Mouse (Mus musculus) lung, adult 2 months (tissue): ENCODE data around the gene Ube2k.

Experiments used
- CTCF ChIP-seq: fragments of 200-500 bp; IDR thresholded peaks from 2 replicates; pipeline ENCODE4 v1.5.1; 2011; ENCODE audit warnings: mild to moderate bottlenecking, low read length, control low read depth; ENCODE audit not compliant: insufficient read depth
- POLR2A ChIP-seq: fragments of 200-500 bp; IDR thresholded peaks from 2 replicates; pipeline ENCODE4 v1.6.1; 2011; ENCODE audit warnings: low read depth, mild to moderate bottlenecking, control low read depth, low read length, borderline replicate concordance; ENCODE audit errors: extremely low read depth

DNA sequence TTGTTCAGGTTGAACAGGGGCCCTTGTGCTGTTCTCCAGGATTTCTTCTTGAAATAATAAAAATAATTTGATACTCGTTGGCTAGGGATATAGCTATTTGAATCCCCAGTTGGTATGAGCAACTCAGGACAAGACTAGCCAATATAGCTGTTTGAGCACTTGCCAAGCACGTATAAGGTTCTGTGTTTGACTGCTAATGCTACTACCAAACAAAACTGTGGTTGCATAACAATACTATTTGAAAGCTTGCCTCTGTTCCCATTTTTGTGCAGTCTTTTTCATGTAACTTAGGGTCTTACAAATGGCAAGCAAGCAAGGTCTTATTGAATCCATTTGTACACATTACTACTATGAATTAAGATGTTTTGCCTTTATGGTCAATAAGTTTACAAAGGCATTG lies 38.9 kb downstream of the Ube2k start:
- TF ChIP-seq CTCF (no peak), POLR2A (no peak)
